Mouse (Mus musculus) heart, embryonic 13.5 days (tissue): ENCODE data around the gene Alox5ap. TPM values are rescaled to one million over a fixed set of nuclear protein-coding genes. Genes with fewer than 3 reads are reported as not detected.

Experiments used
- ATAC-seq: fragments of 200-750 bp; cut with Nextera tagmentation; 2 replicates; pipeline ENCODE4 v1.8.0; 2017; ENCODE audit warnings: moderate TSS enrichment; ENCODE audit not compliant: insufficient number of reproducible peaks, low FRiP score, low TSS enrichment; ENCODE audit errors: extremely low read depth
- H3K27ac ChIP-seq: fragments of 300-500 bp; sonication (generic); replicated peaks from 2 replicates; pipeline ENCODE4 v1.5.1; 2015; ENCODE audit warnings: moderate library complexity, mild to moderate bottlenecking, inconsistent platforms
- H3K27me3 ChIP-seq: fragments of 300-500 bp; sonication (generic); replicated peaks from 2 replicates; pipeline ENCODE4 v1.6.1; 2015; ENCODE audit warnings: mild to moderate bottlenecking, inconsistent platforms
- H3K36me3 ChIP-seq: fragments of 300-500 bp; sonication (generic); 2 replicates; pipeline ENCODE4 v1.6.1; 2015; ENCODE audit warnings: mild to moderate bottlenecking, inconsistent platforms
- H3K4me1 ChIP-seq: fragments of 300-500 bp; sonication (generic); 2 replicates; pipeline ENCODE4 v1.6.1; 2015; ENCODE audit warnings: inconsistent platforms
- H3K4me2 ChIP-seq: fragments of 300-500 bp; sonication (generic); 2 replicates; pipeline ENCODE4 v1.6.1; 2015; ENCODE audit warnings: inconsistent platforms, mild to moderate bottlenecking, moderate library complexity
- H3K4me3 ChIP-seq: fragments of 300-500 bp; sonication (generic); 2 replicates; pipeline ENCODE4 v1.5.1; 2015; ENCODE audit warnings: moderate library complexity, mild to moderate bottlenecking, inconsistent platforms
- H3K9ac ChIP-seq: fragments of 300-500 bp; sonication (generic); 2 replicates; pipeline ENCODE4 v1.6.1; 2015; ENCODE audit warnings: inconsistent platforms, mild to moderate bottlenecking, moderate library complexity
- H3K9me3 ChIP-seq: fragments of 300-500 bp; sonication (generic); 2 replicates; pipeline ENCODE4 v1.6.1; 2016; ENCODE audit warnings: inconsistent platforms
- WGBS: fragments of 180-500 bp; shearing (Covaris S2); methylation state at CpG from one replicate; pipeline ENCODE4 v1.1.7; 2015; ENCODE audit warnings: mixed read lengths; 5-methylcytosine and 5-hydroxymethylcytosine counted together
- polyA plus RNA-seq: library from polyadenylated mRNA; unstranded; fragments of >200 nt; fragmentation: Nextera tagmentation; extraction: Ambion mirVana; gene quantifications from 2 replicates; pipeline ENCODE4 v1.2.1, GENCODE M21; 2015

Gene Alox5ap
- polyA plus RNA-seq, 1 experiment from 2014 or later, result 8.1 TPM

- Histone ChIP-seq H3K27me3 (no peaks in the 10 kb centered on the region), H3K36me3 (no peaks in the 10 kb centered on the region), H3K9me3 (peaks cover 7% of the 10 kb centered on the region), H3K4me2 (no peak overlapping the region), H3K4me1 (peaks cover 31% of the 10 kb centered on the region), H3K9ac (no peak overlapping the region), H3K4me3 (no peak overlapping the region), H3K27ac (no peak overlapping the region)
- ATAC-seq, result no peak
These were observed 19.3 kb downstream of the Alox5ap start for GRCm38 (mm10) chr5:149283821-149284220.

- 55% methylated on average over 7 of the region's 7 CpGs for WGBS
These were observed 21.5 kb downstream of the Alox5ap start for GRCm38 (mm10) chr5:149286021-149286420.

GRCm38 (mm10) chr5:149287148-149288038 is 22.8 kb downstream of the Alox5ap start:
- Histone ChIP-seq H3K27ac (no peak overlapping the region), H3K9me3 (peaks cover 9% of the 10 kb centered on the region), H3K9ac (peak overlapping the region; percentile 76), H3K27me3 (no peaks in the 10 kb centered on the region), H3K36me3 (no peaks in the 10 kb centered on the region), H3K4me3 (peak overlapping the region; percentile 49), H3K4me1 (peaks cover 24% of the 10 kb centered on the region), H3K4me2 (peak overlapping the region; percentile 76)
- 18% methylated on average over 41 of the region's 41 CpGs for WGBS
- peak; percentile 53; the same call in 1 of the 2 replicates for ATAC-seq

More at GRCm38 (mm10) chr5:149286021-149286420, 21.5 kb downstream of the Alox5ap start:
- no peak for ATAC-seq
- H3K9ac ChIP-seq, result no peak overlapping the region
- peaks cover 7% of the 10 kb centered on the region for H3K9me3 ChIP-seq
- no peak overlapping the region for H3K27ac ChIP-seq
- H3K27me3 ChIP-seq, result no peaks in the 10 kb centered on the region
- peaks cover 24% of the 10 kb centered on the region for H3K4me1 ChIP-seq
- no peak overlapping the region for H3K4me2 ChIP-seq
- no peak overlapping the region for H3K4me3 ChIP-seq
- H3K36me3 ChIP-seq, result no peaks in the 10 kb centered on the region

- Histone ChIP-seq H3K27me3 (no peaks in the 10 kb centered on the region), H3K4me1 (peaks cover 15% of the 10 kb centered on the region), H3K9me3 (peaks cover 9% of the 10 kb centered on the region; the same call in 1 of the 2 replicates), H3K4me2 (no peak overlapping the region), H3K9ac (no peak overlapping the region), H3K36me3 (no peaks in the 10 kb centered on the region), H3K4me3 (no peak overlapping the region), H3K27ac (no peak overlapping the region)
- 80% methylated on average over 5 of the region's 5 CpGs for WGBS
- ATAC-seq, result no peak
These were observed 26.7 kb downstream of the Alox5ap start for GRCm38 (mm10) chr5:149291266-149291665.

GRCm38 (mm10) chr5:149293071-149293470 is 28.5 kb downstream of the Alox5ap start:
- Histone ChIP-seq H3K27me3 (no peaks in the 10 kb centered on the region), H3K4me3 (no peak overlapping the region), H3K9me3 (peaks cover 14% of the 10 kb centered on the region), H3K36me3 (no peaks in the 10 kb centered on the region), H3K4me2 (no peak overlapping the region), H3K9ac (no peak overlapping the region), H3K27ac (no peak overlapping the region), H3K4me1 (no peaks in the 10 kb centered on the region)
- no peak for ATAC-seq
- 83% methylated on average over 4 of the region's 4 CpGs for WGBS

- Histone ChIP-seq H3K9ac (no peak overlapping the region), H3K4me1 (no peaks in the 10 kb centered on the region), H3K27ac (no peak overlapping the region), H3K27me3 (no peaks in the 10 kb centered on the region), H3K9me3 (peaks cover 11% of the 10 kb centered on the region), H3K4me2 (no peak overlapping the region), H3K36me3 (no peaks in the 10 kb centered on the region), H3K4me3 (no peak overlapping the region)
- WGBS, result 60% methylated on average over 6 of the region's 6 CpGs
- no peak for ATAC-seq
These were observed 32.2 kb downstream of the Alox5ap start for GRCm38 (mm10) chr5:149296808-149297207.

- Histone ChIP-seq H3K4me1 (no peaks in the 10 kb centered on the region), H3K27me3 (no peaks in the 10 kb centered on the region), H3K9me3 (peaks cover 11% of the 10 kb centered on the region), H3K9ac (no peak overlapping the region), H3K4me2 (no peak overlapping the region), H3K36me3 (no peaks in the 10 kb centered on the region), H3K4me3 (no peak overlapping the region), H3K27ac (no peak overlapping the region)
- ATAC-seq, result no peak
- WGBS, result 52% methylated on average over 2 of the region's 2 CpGs
These were observed 32.9 kb downstream of the Alox5ap start for GRCm38 (mm10) chr5:149297464-149297863.

GRCm38 (mm10) chr5:149298234-149298633 is 33.7 kb downstream of the Alox5ap start:
- no peak overlapping the region for H3K4me3 ChIP-seq
- no peak overlapping the region for H3K4me2 ChIP-seq
- H3K36me3 ChIP-seq, result no peaks in the 10 kb centered on the region
- peaks cover 11% of the 10 kb centered on the region for H3K9me3 ChIP-seq
- ATAC-seq, result no peak
- no peak overlapping the region for H3K9ac ChIP-seq
- no peaks in the 10 kb centered on the region for H3K4me1 ChIP-seq
- H3K27ac ChIP-seq, result no peak overlapping the region
- 61% methylated on average over 4 of the region's 4 CpGs for WGBS
- no peaks in the 10 kb centered on the region for H3K27me3 ChIP-seq

GRCm38 (mm10) chr5:149312884-149313652 is 48.5 kb downstream of the Alox5ap start:
- peak overlapping the region; percentile 5; the same call in 1 of the 2 replicates for H3K9ac ChIP-seq
- WGBS, result 26% methylated on average over 23 of the region's 23 CpGs
- no peaks in the 10 kb centered on the region for H3K36me3 ChIP-seq
- H3K27ac ChIP-seq, result peak overlapping the region; percentile 16
- H3K27me3 ChIP-seq, result no peaks in the 10 kb centered on the region
- H3K9me3 ChIP-seq, result 0 out of 2 replicates have a peak, but pooled peaks cover 8% of the 10 kb centered on the region
- H3K4me1 ChIP-seq, result peaks cover 24% of the 10 kb centered on the region
- peak overlapping the region; percentile 29 for H3K4me3 ChIP-seq
- H3K4me2 ChIP-seq, result peak overlapping the region; percentile 53
- ATAC-seq, result no peak

- ATAC-seq, result no peak
- H3K9me3 ChIP-seq, result 0 out of 2 replicates have a peak, but pooled peaks cover 8% of the 10 kb centered on the region
- no peak overlapping the region for H3K4me2 ChIP-seq
- no peak overlapping the region for H3K9ac ChIP-seq
- H3K27ac ChIP-seq, result no peak overlapping the region
- H3K4me3 ChIP-seq, result no peak overlapping the region
- H3K36me3 ChIP-seq, result no peaks in the 10 kb centered on the region
- peaks cover 29% of the 10 kb centered on the region for H3K4me1 ChIP-seq
- WGBS, result 75% methylated on average over 12 of the region's 12 CpGs
- H3K27me3 ChIP-seq, result no peaks in the 10 kb centered on the region
These were observed 50.0 kb downstream of the Alox5ap start for GRCm38 (mm10) chr5:149314514-149315081.

GRCm38 (mm10) chr5:149316926-149317325 is 52.4 kb downstream of the Alox5ap start:
- peaks cover 50% of the 10 kb centered on the region for H3K4me1 ChIP-seq
- H3K27me3 ChIP-seq, result no peaks in the 10 kb centered on the region
- no peak overlapping the region for H3K9ac ChIP-seq
- ATAC-seq, result no peak
- no peak overlapping the region for H3K27ac ChIP-seq
- WGBS, result 16% methylated on average over 4 of the region's 4 CpGs
- H3K4me2 ChIP-seq, result no peak overlapping the region
- no peaks in the 10 kb centered on the region for H3K36me3 ChIP-seq
- H3K9me3 ChIP-seq, result 0 out of 2 replicates have a peak, but pooled peaks cover 8% of the 10 kb centered on the region
- H3K4me3 ChIP-seq, result no peak overlapping the region
